Mouse (Mus musculus): ENCODE results near the gene Prkn. TPM values are rescaled to one million over a fixed set of nuclear protein-coding genes. Genes with fewer than 3 reads are reported as not detected.

The Prkn gene
- polyA plus RNA-seq, 1 experiment from 2014 or later: 3.5 TPM

DNA sequence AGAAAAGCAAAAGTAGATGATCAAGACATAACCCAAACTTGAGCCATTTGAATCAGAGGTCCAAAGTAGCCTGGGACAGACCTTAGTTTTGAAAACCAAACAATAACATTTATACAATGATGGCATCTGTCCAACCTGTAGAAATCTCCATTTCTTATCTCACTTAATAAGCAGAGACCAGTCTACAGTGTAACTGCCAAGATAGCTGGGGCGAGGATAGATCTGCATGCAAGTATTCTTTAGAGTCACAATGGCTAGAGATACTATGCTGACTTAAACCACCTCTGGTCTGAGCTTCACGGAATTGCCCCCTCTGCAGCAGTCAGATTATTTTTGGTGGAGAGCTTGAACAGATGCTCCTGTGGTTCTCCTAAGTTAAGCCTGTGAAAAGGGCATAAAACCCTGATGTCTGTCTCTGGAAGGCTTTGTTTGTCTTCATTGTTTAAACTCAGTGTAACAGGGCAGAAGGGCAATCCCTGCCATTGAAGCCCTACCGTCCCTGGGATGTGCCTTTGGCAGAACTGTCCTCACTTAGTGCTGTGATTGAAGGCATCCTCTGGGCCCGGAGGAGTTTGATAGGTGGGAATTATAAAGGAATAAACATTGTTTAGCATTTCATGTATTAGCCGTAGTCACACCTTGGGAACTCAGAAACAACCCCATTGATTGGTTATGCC lies 581.2 kb downstream of the Prkn start:
- H3K27ac ChIP-seq (replicated peaks in 1 of 2; ENCODE audit: control insufficient read depth in 1 of 2, insufficient read depth in 1 of 2, low read depth in 2 of 2, low read length in 2 of 2): no peak overlapping the region
- no peak overlapping the region for H3K4me2 ChIP-seq (ENCODE audit: low read length)
- H3K9me3 ChIP-seq (ENCODE audit: control insufficient read depth, low read length): no peaks in the 10 kb centered on the region
- H3K9ac ChIP-seq (ENCODE audit: low read length): no peak overlapping the region
- H3K27me3 ChIP-seq (ENCODE audit: control insufficient read depth, insufficient read depth, low read length): no peaks in the 10 kb centered on the region
- WGBS: 49% methylated on average over 5 of the region's 5 CpGs
- H3K4me3 ChIP-seq (ENCODE audit: control insufficient read depth in 1 of 2, insufficient read depth in 1 of 2, low read depth in 1 of 2, low read length in 2 of 2): no peak overlapping the region
- ATAC-seq (ENCODE audit: insufficient number of reproducible peaks, insufficient read depth, low FRiP score, low read depth): no peak
- H3K4me1 ChIP-seq (ENCODE audit: control insufficient read depth in 2 of 2, insufficient read depth in 2 of 2, low read length in 2 of 2): peaks cover 0 to 2% of the 10 kb centered on the region in 2 experiments; a peak in 1 of 4 replicates
- H3K36me3 ChIP-seq (ENCODE audit: control insufficient read depth, insufficient read depth, low read length): no peaks in the 10 kb centered on the region

DNA sequence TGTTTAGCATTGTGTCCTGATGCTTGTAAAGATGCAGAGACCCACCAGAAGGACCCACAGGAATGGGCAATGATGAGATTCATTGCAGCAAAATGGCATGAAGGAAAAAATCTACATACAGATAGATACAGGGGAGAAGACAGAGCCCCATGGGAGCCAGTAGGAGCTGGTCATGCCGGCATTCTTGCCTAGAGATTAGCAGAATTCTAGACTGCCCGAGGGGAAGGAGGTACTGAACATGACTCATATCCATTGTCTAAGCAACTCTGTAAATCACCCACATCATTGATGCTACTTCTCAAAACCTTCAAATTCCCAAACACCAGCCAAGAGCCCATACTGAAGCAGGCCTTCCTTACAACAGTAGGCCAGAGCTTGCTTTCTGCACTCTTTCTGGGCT lies 591.1 kb downstream of the Prkn start:
- Histone ChIP-seq H3K36me3 (ENCODE audit: control insufficient read depth, insufficient read depth, low read length) (no peaks in the 10 kb centered on the region), H3K4me1 (ENCODE audit: control insufficient read depth in 2 of 2, insufficient read depth in 2 of 2, low read length in 2 of 2) (no peaks in the 10 kb centered on the region), H3K9ac (ENCODE audit: low read length) (no peak overlapping the region), H3K4me2 (ENCODE audit: low read length) (no peak overlapping the region), H3K4me3 (ENCODE audit: control insufficient read depth in 1 of 2, insufficient read depth in 1 of 2, low read depth in 1 of 2, low read length in 2 of 2) (no peak overlapping the region), H3K9me3 (ENCODE audit: control insufficient read depth, low read length) (no peaks in the 10 kb centered on the region), H3K27me3 (ENCODE audit: control insufficient read depth, insufficient read depth, low read length) (no peaks in the 10 kb centered on the region), H3K27ac (replicated peaks in 1 of 2; ENCODE audit: control insufficient read depth in 1 of 2, insufficient read depth in 1 of 2, low read depth in 2 of 2, low read length in 2 of 2) (no peak overlapping the region)
- 66% methylated on average over 2 of the region's 2 CpGs for WGBS
- no peak for ATAC-seq (ENCODE audit: insufficient number of reproducible peaks, insufficient read depth, low FRiP score, low read depth)

DNA sequence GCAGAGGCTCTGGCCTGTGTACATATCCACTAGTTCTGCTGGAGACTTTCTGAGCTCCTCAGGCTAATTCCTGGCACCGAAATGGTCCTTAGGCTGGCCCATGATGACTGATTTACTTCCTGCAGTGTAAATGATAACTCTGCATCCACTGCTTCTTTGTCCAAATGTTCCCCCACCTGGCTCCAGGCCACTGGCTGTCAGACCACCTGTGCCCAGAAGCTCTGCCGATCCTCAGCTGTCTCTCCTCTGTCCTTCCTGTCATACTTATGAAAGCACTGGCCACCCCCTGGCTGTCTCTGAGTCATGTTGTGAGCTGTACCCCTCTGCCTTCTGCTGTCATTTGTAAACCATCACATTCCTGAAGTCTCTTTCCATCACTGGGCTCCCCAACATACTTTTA lies 592.4 kb downstream of the Prkn start:
- 83% methylated on average over 2 of the region's 2 CpGs for WGBS

DNA sequence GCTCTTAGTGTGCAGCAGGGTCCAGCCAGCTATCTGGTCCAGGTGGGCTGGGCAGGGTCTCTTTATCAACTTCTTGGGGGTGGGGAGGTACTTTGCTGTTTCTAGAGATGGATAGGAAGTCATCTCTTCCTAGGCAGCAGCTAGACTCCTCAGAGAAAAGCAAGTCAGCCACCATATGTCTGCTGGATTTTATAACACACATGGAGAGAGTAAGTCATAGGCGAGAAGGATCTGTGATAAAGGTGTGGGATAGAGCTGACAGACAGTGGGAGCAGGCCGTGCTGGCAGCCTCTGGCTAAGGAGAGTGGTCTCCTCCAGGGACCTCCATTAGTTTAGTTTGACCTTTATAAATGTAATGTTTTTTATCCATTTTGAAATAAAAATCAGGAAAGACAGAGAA lies 622.5 kb downstream of the Prkn start:
- WGBS: 77% methylated on average over 2 of the region's 2 CpGs

More for the DNA sequence above, 592.4 kb downstream of the Prkn start:
- ATAC-seq (ENCODE audit: insufficient number of reproducible peaks, insufficient read depth, low FRiP score, low read depth): no peak
- H3K4me1 ChIP-seq (ENCODE audit: control insufficient read depth in 2 of 2, insufficient read depth in 2 of 2, low read length in 2 of 2): no peaks in the 10 kb centered on the region
- no peaks in the 10 kb centered on the region for H3K27me3 ChIP-seq (ENCODE audit: control insufficient read depth, insufficient read depth, low read length)
- H3K4me3 ChIP-seq (ENCODE audit: control insufficient read depth in 1 of 2, insufficient read depth in 1 of 2, low read depth in 1 of 2, low read length in 2 of 2): no peak overlapping the region
- no peak overlapping the region for H3K9ac ChIP-seq (ENCODE audit: low read length)
- no peak overlapping the region for H3K27ac ChIP-seq (replicated peaks in 1 of 2; ENCODE audit: control insufficient read depth in 1 of 2, insufficient read depth in 1 of 2, low read depth in 2 of 2, low read length in 2 of 2)
- H3K36me3 ChIP-seq (ENCODE audit: control insufficient read depth, insufficient read depth, low read length): no peaks in the 10 kb centered on the region
- no peak overlapping the region for H3K4me2 ChIP-seq (ENCODE audit: low read length)
- no peaks in the 10 kb centered on the region for H3K9me3 ChIP-seq (ENCODE audit: control insufficient read depth, low read length)

DNA sequence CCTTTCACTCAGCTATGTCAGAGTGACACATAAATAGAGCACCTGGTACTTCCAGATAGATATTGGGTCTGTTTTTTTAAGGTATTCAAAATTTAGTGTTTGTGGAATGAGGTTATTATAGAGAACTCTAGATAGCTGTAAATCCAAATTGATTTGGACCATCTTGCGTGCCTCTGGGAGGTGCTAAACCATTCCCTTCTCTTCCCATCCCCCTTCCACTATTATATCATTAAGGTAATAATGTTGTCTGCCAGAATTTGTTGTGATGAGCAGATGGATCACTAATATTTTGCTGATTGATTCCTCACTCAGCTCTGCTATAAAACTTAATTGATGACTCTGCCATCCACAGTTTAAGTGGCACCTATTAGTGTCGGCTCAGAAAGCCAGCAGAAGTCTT lies 625.9 kb downstream of the Prkn start:
- Histone ChIP-seq H3K36me3 (ENCODE audit: control insufficient read depth, insufficient read depth, low read length) (no peaks in the 10 kb centered on the region), H3K4me3 (ENCODE audit: control insufficient read depth in 1 of 2, insufficient read depth in 1 of 2, low read depth in 1 of 2, low read length in 2 of 2) (no peak overlapping the region), H3K9ac (ENCODE audit: low read length) (no peak overlapping the region), H3K27ac (replicated peaks in 1 of 2; ENCODE audit: control insufficient read depth in 1 of 2, insufficient read depth in 1 of 2, low read depth in 2 of 2, low read length in 2 of 2) (no peak overlapping the region), H3K4me1 (ENCODE audit: control insufficient read depth in 2 of 2, insufficient read depth in 2 of 2, low read length in 2 of 2) (peaks cover 0 to 2% of the 10 kb centered on the region in 2 experiments; a peak in 1 of 4 replicates), H3K4me2 (ENCODE audit: low read length) (no peak overlapping the region), H3K27me3 (ENCODE audit: control insufficient read depth, insufficient read depth, low read length) (no peaks in the 10 kb centered on the region), H3K9me3 (ENCODE audit: control insufficient read depth, low read length) (no peaks in the 10 kb centered on the region)
- ATAC-seq (ENCODE audit: insufficient number of reproducible peaks, insufficient read depth, low FRiP score, low read depth): no peak
- 79% methylated on average over 2 of the region's 2 CpGs for WGBS

More for the DNA sequence above, 622.5 kb downstream of the Prkn start:
- H3K4me1 ChIP-seq (ENCODE audit: control insufficient read depth in 2 of 2, insufficient read depth in 2 of 2, low read length in 2 of 2): peaks cover 0 to 2% of the 10 kb centered on the region in 2 experiments; a peak in 1 of 4 replicates
- no peaks in the 10 kb centered on the region for H3K27me3 ChIP-seq (ENCODE audit: control insufficient read depth, insufficient read depth, low read length)
- ATAC-seq (ENCODE audit: insufficient number of reproducible peaks, insufficient read depth, low FRiP score, low read depth): no peak
- H3K9me3 ChIP-seq (ENCODE audit: control insufficient read depth, low read length): no peaks in the 10 kb centered on the region
- H3K9ac ChIP-seq (ENCODE audit: low read length): no peak overlapping the region
- H3K4me2 ChIP-seq (ENCODE audit: low read length): no peak overlapping the region
- H3K36me3 ChIP-seq (ENCODE audit: control insufficient read depth, insufficient read depth, low read length): no peaks in the 10 kb centered on the region
- no peak overlapping the region for H3K4me3 ChIP-seq (ENCODE audit: control insufficient read depth in 1 of 2, insufficient read depth in 1 of 2, low read depth in 1 of 2, low read length in 2 of 2)
- no peak overlapping the region for H3K27ac ChIP-seq (replicated peaks in 1 of 2; ENCODE audit: control insufficient read depth in 1 of 2, insufficient read depth in 1 of 2, low read depth in 2 of 2, low read length in 2 of 2)

DNA sequence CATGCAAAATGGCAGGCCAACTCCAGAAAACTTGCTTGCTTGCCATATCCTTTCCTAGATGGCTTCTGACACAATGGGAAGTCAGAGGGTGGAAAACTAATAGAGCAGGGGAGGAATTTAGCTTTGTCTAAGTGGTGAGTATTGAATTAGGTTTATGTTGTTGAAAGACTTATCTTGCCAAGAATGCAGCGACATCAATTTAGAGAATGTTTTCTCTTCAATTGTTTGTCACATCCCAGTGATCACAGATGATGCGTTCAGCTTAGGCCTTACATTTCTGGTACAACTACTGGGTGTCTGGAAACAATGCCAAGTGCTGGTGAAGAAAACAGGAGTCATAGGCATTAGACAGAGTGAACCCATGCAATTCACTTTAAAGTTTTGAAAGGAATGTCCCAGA lies 628.4 kb downstream of the Prkn start:
- Histone ChIP-seq H3K27me3 (ENCODE audit: control insufficient read depth, insufficient read depth, low read length) (no peaks in the 10 kb centered on the region), H3K4me2 (ENCODE audit: low read length) (no peak overlapping the region), H3K4me3 (ENCODE audit: control insufficient read depth in 1 of 2, insufficient read depth in 1 of 2, low read depth in 1 of 2, low read length in 2 of 2) (no peak overlapping the region), H3K27ac (replicated peaks in 1 of 2; ENCODE audit: control insufficient read depth in 1 of 2, insufficient read depth in 1 of 2, low read depth in 2 of 2, low read length in 2 of 2) (no peak overlapping the region), H3K9ac (ENCODE audit: low read length) (no peak overlapping the region), H3K9me3 (ENCODE audit: control insufficient read depth, low read length) (no peaks in the 10 kb centered on the region), H3K36me3 (ENCODE audit: control insufficient read depth, insufficient read depth, low read length) (no peaks in the 10 kb centered on the region), H3K4me1 (ENCODE audit: control insufficient read depth in 2 of 2, insufficient read depth in 2 of 2, low read length in 2 of 2) (peaks cover 0 to 2% of the 10 kb centered on the region in 2 experiments; a peak in 1 of 4 replicates)
- ATAC-seq (ENCODE audit: insufficient number of reproducible peaks, insufficient read depth, low FRiP score, low read depth): no peak
- WGBS: 82% methylated on average over 2 of the region's 2 CpGs

DNA sequence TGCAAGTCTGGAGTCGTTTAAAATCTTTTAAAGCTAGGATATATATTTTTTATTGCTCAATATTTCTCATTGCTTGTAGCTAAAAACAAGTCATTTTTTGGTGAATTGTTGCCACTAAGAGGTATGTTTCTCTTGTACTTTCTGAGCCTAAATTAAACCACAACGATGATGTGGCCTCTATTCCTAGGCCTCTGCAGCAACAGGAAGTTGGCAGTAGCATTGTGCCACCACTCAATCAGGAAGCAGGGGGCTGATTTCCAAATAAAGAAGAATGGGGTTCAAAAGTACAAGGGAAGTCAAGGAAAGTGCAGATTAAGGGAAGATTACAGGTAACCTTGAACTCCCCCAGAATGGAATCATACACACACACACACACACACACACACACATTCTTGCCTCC lies 642.8 kb downstream of the Prkn start:
- H3K36me3 ChIP-seq (ENCODE audit: control insufficient read depth, insufficient read depth, low read length): no peaks in the 10 kb centered on the region
- no peaks in the 10 kb centered on the region for H3K9me3 ChIP-seq (ENCODE audit: control insufficient read depth, low read length)
- no peak overlapping the region for H3K27ac ChIP-seq (replicated peaks in 1 of 2; ENCODE audit: control insufficient read depth in 1 of 2, insufficient read depth in 1 of 2, low read depth in 2 of 2, low read length in 2 of 2)
- H3K27me3 ChIP-seq (ENCODE audit: control insufficient read depth, insufficient read depth, low read length): no peaks in the 10 kb centered on the region
- H3K4me1 ChIP-seq (ENCODE audit: control insufficient read depth in 2 of 2, insufficient read depth in 2 of 2, low read length in 2 of 2): no peaks in the 10 kb centered on the region
- H3K4me3 ChIP-seq (ENCODE audit: control insufficient read depth in 1 of 2, insufficient read depth in 1 of 2, low read depth in 1 of 2, low read length in 2 of 2): no peak overlapping the region
- H3K4me2 ChIP-seq (ENCODE audit: low read length): no peak overlapping the region
- no peak for ATAC-seq (ENCODE audit: insufficient number of reproducible peaks, insufficient read depth, low FRiP score, low read depth)
- WGBS: 60% methylated on average over 2 of the region's 2 CpGs
- H3K9ac ChIP-seq (ENCODE audit: low read length): no peak overlapping the region

DNA sequence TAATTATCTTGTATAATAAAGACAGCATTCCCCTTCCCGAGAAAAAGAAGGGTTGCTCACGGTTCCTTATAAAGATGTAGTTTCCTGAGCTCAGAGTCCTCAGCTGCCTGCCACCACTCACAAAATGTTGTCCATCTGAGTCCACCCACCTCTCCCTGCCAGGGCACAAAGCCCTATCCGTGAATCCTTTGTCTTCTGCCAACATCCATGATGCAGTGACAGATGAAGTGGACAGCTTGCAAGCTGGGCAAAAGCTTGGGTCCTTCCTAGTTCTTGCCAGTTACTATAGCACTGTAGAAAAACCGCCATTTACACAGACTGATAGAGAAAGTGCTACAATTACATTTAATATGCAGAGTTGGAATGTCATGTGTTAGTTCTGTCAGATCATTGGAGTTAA lies 649.9 kb downstream of the Prkn start:
- 78% methylated on average over 4 of the region's 4 CpGs for WGBS
- Histone ChIP-seq H3K27ac (replicated peaks in 1 of 2; ENCODE audit: control insufficient read depth in 1 of 2, insufficient read depth in 1 of 2, low read depth in 2 of 2, low read length in 2 of 2) (no peak overlapping the region), H3K9ac (ENCODE audit: low read length) (no peak overlapping the region), H3K27me3 (ENCODE audit: control insufficient read depth, insufficient read depth, low read length) (no peaks in the 10 kb centered on the region), H3K4me3 (ENCODE audit: control insufficient read depth in 1 of 2, insufficient read depth in 1 of 2, low read depth in 1 of 2, low read length in 2 of 2) (no peak overlapping the region), H3K4me2 (ENCODE audit: low read length) (no peak overlapping the region), H3K9me3 (ENCODE audit: control insufficient read depth, low read length) (no peaks in the 10 kb centered on the region), H3K36me3 (ENCODE audit: control insufficient read depth, insufficient read depth, low read length) (no peaks in the 10 kb centered on the region), H3K4me1 (ENCODE audit: control insufficient read depth in 2 of 2, insufficient read depth in 2 of 2, low read length in 2 of 2) (no peaks in the 10 kb centered on the region)
- no peak for ATAC-seq (ENCODE audit: insufficient number of reproducible peaks, insufficient read depth, low FRiP score, low read depth)
